Mouse (Mus musculus): Measurements from ENCODE around the gene Dcp1a. TPM values are rescaled to one million over a fixed set of nuclear protein-coding genes. Genes with fewer than 3 reads are reported as not detected.

The Dcp1a gene
- polyA plus RNA-seq, 1 experiment from 2014 or later, result 21.6 TPM

GRCm38 (mm10) chr14:30473605-30474004 is 5.7 kb upstream of the Dcp1a start:
- no peaks in the 10 kb centered on the region for H3K27me3 ChIP-seq
- no peak for ATAC-seq
- H3K9ac ChIP-seq, result no peak overlapping the region
- H3K4me2 ChIP-seq, result no peak overlapping the region
- H3K4me3 ChIP-seq, result no peak overlapping the region
- no peaks in the 10 kb centered on the region for H3K36me3 ChIP-seq (ENCODE audit: poor library complexity, severe bottlenecking)
- WGBS, result 66% methylated on average over 5 of the region's 5 CpGs
- no peaks in the 10 kb centered on the region for H3K4me1 ChIP-seq
- no peak overlapping the region for H3K27ac ChIP-seq
- no peaks in the 10 kb centered on the region for H3K9me3 ChIP-seq (replicated peaks)

- Histone ChIP-seq H3K4me2 (no peak overlapping the region), H3K4me3 (no peak overlapping the region), H3K4me1 (0 out of 2 replicates have a peak, but pooled peaks cover 2% of the 10 kb centered on the region), H3K27me3 (no peaks in the 10 kb centered on the region), H3K9ac (no peak overlapping the region), H3K9me3 (replicated peaks) (no peaks in the 10 kb centered on the region), H3K27ac (no peak overlapping the region), H3K36me3 (ENCODE audit: poor library complexity, severe bottlenecking) (no peaks in the 10 kb centered on the region)
- ATAC-seq, result no peak
- 87% methylated on average over 6 of the region's 6 CpGs for WGBS
These were observed 4.9 kb upstream of the Dcp1a start for GRCm38 (mm10) chr14:30474416-30474815.

- Histone ChIP-seq H3K9me3 (replicated peaks) (no peaks in the 10 kb centered on the region), H3K4me2 (no peak within 1 kb of the TSS), H3K36me3 (ENCODE audit: poor library complexity, severe bottlenecking) (peaks cover 67% of the 10 kb centered on the region), H3K4me1 (peaks cover 14% of the 10 kb centered on the region), H3K27me3 (no peaks in the 10 kb centered on the region), H3K27ac (no peak within 1 kb of the TSS), H3K9ac (no peak within 1 kb of the TSS), H3K4me3 (no peak within 1 kb of the TSS)
- 90% methylated on average over 9 of the region's 9 CpGs for WGBS
- ATAC-seq, result no peak
These were observed 12.0 kb downstream of the Dcp1a start, which contains the start of gene Cacna1d for GRCm38 (mm10) chr14:30491342-30491741. Gene Cacna1d (minus strand): TSS chr14:30491455.

GRCm38 (mm10) chr14:30493276-30493675 is 13.9 kb downstream of the Dcp1a start:
- 70% methylated on average over 1 of the region's 1 CpGs for whole genome bisulfite sequencing
- no peak overlapping the region for H3K4me3 ChIP-seq
- no peaks in the 10 kb centered on the region for H3K27me3 ChIP-seq
- no peak overlapping the region for H3K27ac ChIP-seq
- no peaks in the 10 kb centered on the region for H3K9me3 ChIP-seq (replicated peaks)
- H3K4me2 ChIP-seq, result no peak overlapping the region
- H3K4me1 ChIP-seq, result peaks cover 14% of the 10 kb centered on the region
- peaks cover 60% of the 10 kb centered on the region for H3K36me3 ChIP-seq (ENCODE audit: poor library complexity, severe bottlenecking)
- no peak overlapping the region for H3K9ac ChIP-seq
- no peak for ATAC-seq

- Histone ChIP-seq H3K9me3 (replicated peaks) (no peaks in the 10 kb centered on the region), H3K27me3 (no peaks in the 10 kb centered on the region), H3K9ac (no peak overlapping the region), H3K36me3 (ENCODE audit: poor library complexity, severe bottlenecking) (peaks cover 60% of the 10 kb centered on the region), H3K4me1 (peaks cover 14% of the 10 kb centered on the region), H3K27ac (no peak overlapping the region), H3K4me3 (no peak overlapping the region), H3K4me2 (no peak overlapping the region)
- WGBS, result 53% methylated on average over 6 of the region's 6 CpGs
- no peak for ATAC-seq
These were observed 15.7 kb downstream of the Dcp1a start for GRCm38 (mm10) chr14:30494998-30495397.

DNA sequence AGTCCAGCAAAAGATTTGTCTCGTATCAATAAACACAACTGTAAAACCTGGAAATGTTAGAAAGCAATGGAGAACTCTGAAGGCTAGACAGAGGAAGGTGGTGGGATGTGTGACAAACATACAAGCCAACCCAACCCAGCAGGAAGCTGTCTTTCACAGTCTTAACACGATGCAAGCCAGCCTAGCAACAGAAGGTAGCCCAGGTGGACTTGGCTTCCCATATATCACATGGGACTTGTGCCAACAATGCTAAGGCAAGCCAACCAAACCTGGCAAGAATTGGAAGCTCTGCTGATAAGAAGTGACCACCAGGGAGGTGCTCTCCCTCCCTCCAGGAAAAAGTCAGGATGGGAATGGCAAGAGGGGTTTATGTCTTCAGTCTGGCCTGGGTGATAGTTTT is 18.9 kb downstream of the Dcp1a start:
- H3K9me3 ChIP-seq (replicated peaks), result no peaks in the 10 kb centered on the region
- H3K27ac ChIP-seq, result no peak overlapping the region

GRCm38 (mm10) chr14:30504990-30505389 is 25.7 kb downstream of the Dcp1a start:
- no peak overlapping the region for H3K4me3 ChIP-seq
- no peak overlapping the region for H3K4me2 ChIP-seq
- no peaks in the 10 kb centered on the region for H3K27me3 ChIP-seq
- no peak for ATAC-seq
- no peaks in the 10 kb centered on the region for H3K9me3 ChIP-seq (replicated peaks)
- WGBS, result 88% methylated on average over 5 of the region's 5 CpGs
- H3K36me3 ChIP-seq (ENCODE audit: poor library complexity, severe bottlenecking), result peaks cover 67% of the 10 kb centered on the region
- H3K27ac ChIP-seq, result no peak overlapping the region
- H3K9ac ChIP-seq, result no peak overlapping the region
- no peaks in the 10 kb centered on the region for H3K4me1 ChIP-seq

More for the DNA sequence above, 18.9 kb downstream of the Dcp1a start:
- Histone ChIP-seq H3K4me2 (no peak overlapping the region), H3K4me3 (no peak overlapping the region), H3K9ac (no peak overlapping the region), H3K36me3 (ENCODE audit: poor library complexity, severe bottlenecking) (peaks cover 42% of the 10 kb centered on the region), H3K27me3 (no peaks in the 10 kb centered on the region), H3K4me1 (peaks cover 14% of the 10 kb centered on the region)
- ATAC-seq, result no peak
- 84% methylated on average over 2 of the region's 2 CpGs for WGBS

DNA sequence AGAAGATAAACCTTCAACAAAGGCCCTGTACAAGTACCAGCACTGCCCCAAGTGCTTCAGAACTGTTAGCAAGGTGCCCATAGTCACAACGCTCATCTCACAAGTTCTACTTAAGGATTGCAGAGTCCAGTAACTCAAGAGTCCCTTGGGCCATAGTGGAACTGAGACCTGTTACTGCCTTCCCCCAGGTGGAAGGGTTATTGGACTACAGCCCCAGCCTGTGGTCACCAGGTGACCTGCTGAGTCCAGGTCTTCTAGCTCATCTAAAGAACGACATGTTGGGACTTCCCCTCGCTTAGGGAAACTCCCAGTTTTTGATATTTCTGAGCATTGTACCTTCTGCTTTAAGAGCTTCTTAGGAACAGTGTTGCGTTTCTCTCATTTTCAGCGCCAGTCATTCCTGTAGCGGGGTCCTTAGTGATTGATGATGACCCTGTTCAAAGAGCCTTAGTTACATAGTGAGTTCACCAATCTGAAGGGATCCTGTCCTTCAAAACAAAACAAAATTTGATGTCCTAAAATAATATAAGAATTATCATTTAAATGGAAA is 31.0 kb downstream of the Dcp1a start:
- no peaks in the 10 kb centered on the region for H3K4me1 ChIP-seq
- WGBS, result 96% methylated on average over 6 of the region's 6 CpGs
- H3K36me3 ChIP-seq (ENCODE audit: poor library complexity, severe bottlenecking), result peaks cover 81% of the 10 kb centered on the region
- no peak overlapping the region for H3K4me3 ChIP-seq
- H3K4me2 ChIP-seq, result no peak overlapping the region
- no peak for ATAC-seq
- H3K27me3 ChIP-seq, result no peaks in the 10 kb centered on the region
- no peak overlapping the region for H3K9ac ChIP-seq
- H3K9me3 ChIP-seq (replicated peaks), result no peaks in the 10 kb centered on the region
- H3K27ac ChIP-seq, result no peak overlapping the region

DNA sequence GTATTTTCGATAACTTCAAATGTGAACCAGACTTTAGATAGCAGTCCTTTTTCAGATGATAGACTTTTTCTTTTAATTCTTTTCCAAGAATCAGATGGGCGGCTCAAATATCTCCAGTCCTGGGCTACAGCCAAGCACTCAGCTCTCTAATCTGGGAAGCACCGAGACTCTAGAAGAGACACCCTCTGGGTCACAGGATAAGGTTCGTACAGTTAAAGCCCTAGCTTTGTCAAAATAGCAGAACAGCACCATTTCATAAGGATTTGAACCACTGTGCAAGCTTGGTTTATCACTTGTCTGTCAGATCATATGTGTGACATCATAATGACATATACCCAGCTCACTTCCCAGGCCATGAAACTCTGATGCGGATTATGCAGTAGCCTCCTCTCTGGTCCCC is 33.6 kb downstream of the Dcp1a start:
- H3K36me3 ChIP-seq (ENCODE audit: poor library complexity, severe bottlenecking), result peaks cover 66% of the 10 kb centered on the region
- no peaks in the 10 kb centered on the region for H3K4me1 ChIP-seq
- H3K4me2 ChIP-seq, result no peak overlapping the region
- H3K4me3 ChIP-seq, result no peak overlapping the region
- H3K9me3 ChIP-seq (replicated peaks), result no peaks in the 10 kb centered on the region
- no peaks in the 10 kb centered on the region for H3K27me3 ChIP-seq
- no peak overlapping the region for H3K9ac ChIP-seq
- no peak overlapping the region for H3K27ac ChIP-seq
- WGBS, result 94% methylated on average over 5 of the region's 5 CpGs
- ATAC-seq, result no peak

DNA sequence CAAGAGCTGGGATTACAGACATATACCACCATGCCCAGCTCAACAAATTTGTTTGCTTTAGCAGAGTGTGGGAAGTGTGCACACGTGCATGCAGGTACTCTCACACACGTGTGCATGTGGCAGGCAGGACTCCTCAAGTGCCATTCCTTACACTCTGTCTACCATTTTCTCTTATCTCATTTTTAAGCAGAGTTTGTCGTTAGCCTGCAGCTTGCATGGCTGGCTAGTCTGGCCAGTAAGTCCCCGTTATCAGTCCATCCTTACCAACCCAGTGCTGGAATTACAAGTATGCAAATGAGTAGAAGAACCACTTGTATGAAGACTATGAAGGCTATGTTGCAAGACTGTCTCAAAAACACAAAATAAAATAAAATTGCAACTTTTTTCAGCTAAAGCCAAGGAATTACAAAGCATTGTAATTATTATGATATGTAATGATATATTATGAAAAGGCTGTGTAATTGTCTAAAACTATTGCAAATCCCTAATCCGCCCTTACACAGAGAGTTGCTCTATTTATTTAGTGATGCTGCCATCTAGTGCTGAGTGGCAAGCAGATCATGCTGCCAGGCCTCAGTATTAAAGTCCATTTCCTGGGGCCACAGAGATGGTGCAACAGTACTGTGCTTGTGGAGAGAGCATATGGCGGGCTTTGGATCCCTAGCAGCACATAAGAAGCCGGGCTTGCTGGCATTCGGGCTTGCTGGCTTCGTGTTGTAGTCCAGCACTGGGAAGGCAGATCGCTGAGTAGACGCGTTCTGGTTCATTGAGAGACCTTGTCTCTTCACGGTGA is 36.8 kb downstream of the Dcp1a start:
- ATAC-seq, result no peak
- 90% methylated on average over 13 of the region's 13 CpGs for WGBS
- Histone ChIP-seq H3K27me3 (no peaks in the 10 kb centered on the region), H3K9me3 (replicated peaks) (no peaks in the 10 kb centered on the region), H3K27ac (no peak overlapping the region), H3K4me3 (no peak overlapping the region), H3K36me3 (ENCODE audit: poor library complexity, severe bottlenecking) (peaks cover 74% of the 10 kb centered on the region), H3K4me2 (no peak overlapping the region), H3K9ac (no peak overlapping the region), H3K4me1 (no peaks in the 10 kb centered on the region)

DNA sequence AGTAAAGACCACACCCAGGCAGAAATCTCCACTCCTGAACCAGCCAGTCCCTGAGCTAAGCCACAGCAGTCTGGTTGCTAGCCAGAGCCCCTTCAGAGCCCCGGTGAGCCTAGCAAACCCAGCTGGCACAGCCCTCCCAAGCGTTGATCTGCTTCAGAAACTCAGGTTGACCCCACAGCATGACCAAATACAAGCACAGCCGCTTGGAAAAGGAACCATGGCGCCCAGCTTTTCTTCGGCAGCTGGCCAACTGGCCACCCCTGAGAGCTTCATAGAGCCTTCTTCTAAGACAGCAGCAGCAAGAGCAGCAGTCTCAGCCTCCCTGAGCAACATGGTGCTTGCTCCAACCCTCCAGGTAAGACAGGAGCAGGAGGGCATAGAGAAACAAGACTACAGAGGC is 40.0 kb downstream of the Dcp1a start:
- WGBS, result 92% methylated on average over 5 of the region's 5 CpGs

GRCm38 (mm10) chr14:30523356-30523755 is 44.0 kb downstream of the Dcp1a start:
- no peak overlapping the region for H3K4me2 ChIP-seq
- no peaks in the 10 kb centered on the region for H3K27me3 ChIP-seq
- no peak overlapping the region for H3K27ac ChIP-seq
- no peak overlapping the region for H3K9ac ChIP-seq
- H3K4me3 ChIP-seq, result no peak overlapping the region
- no peak for ATAC-seq
- 73% methylated on average over 6 of the region's 6 CpGs for WGBS
- no peaks in the 10 kb centered on the region for H3K9me3 ChIP-seq (replicated peaks)
- H3K36me3 ChIP-seq (ENCODE audit: poor library complexity, severe bottlenecking), result peaks cover 97% of the 10 kb centered on the region
- no peaks in the 10 kb centered on the region for H3K4me1 ChIP-seq

More for the DNA sequence above, 40.0 kb downstream of the Dcp1a start:
- Histone ChIP-seq H3K4me2 (no peak overlapping the region), H3K9ac (no peak overlapping the region), H3K4me1 (no peaks in the 10 kb centered on the region), H3K36me3 (ENCODE audit: poor library complexity, severe bottlenecking) (peaks cover 79% of the 10 kb centered on the region), H3K27ac (no peak overlapping the region), H3K27me3 (no peaks in the 10 kb centered on the region), H3K4me3 (no peak overlapping the region), H3K9me3 (replicated peaks) (no peaks in the 10 kb centered on the region)
- ATAC-seq, result no peak
